Mouse (Mus musculus): ENCODE measurements around the gene Vegfd. TPM values are rescaled to one million over a fixed set of nuclear protein-coding genes. Genes with fewer than 3 reads are reported as not detected.

Vegfd gene
- polyA plus RNA-seq, 1 experiment from 2014 or later, result 10.0 TPM

Other genes with a start within 250 kb of the Vegfd start
- 2.5 and 2.7 TPM in 2 replicates for gene Ace2, start 234.0 kb upstream of the Vegfd start, polyA plus RNA-seq (2014; fragmentation: Nextera tagmentation; extraction: Ambion mirVana)
- 0.67 and 1.2 TPM in 2 replicates for gene Bmx, start 115.2 kb upstream of the Vegfd start, polyA plus RNA-seq (2014; fragmentation: Nextera tagmentation; extraction: Ambion mirVana)
- 12.0 and 12.9 TPM in 2 replicates for gene Pir, start 104.0 kb upstream of the Vegfd start, polyA plus RNA-seq (2014; fragmentation: Nextera tagmentation; extraction: Ambion mirVana)
- 10.0 and 11.8 TPM in 2 replicates for gene Piga, start 46.4 kb downstream of the Vegfd start, polyA plus RNA-seq (2014; fragmentation: Nextera tagmentation; extraction: Ambion mirVana)
- 0.14 and 0.51 TPM in 2 replicates for gene Asb11, start 63.6 kb downstream of the Vegfd start, polyA plus RNA-seq (2014; fragmentation: Nextera tagmentation; extraction: Ambion mirVana)
- gene Asb9, start 132.9 kb downstream of the Vegfd start, polyA plus RNA-seq (2014; fragmentation: Nextera tagmentation; extraction: Ambion mirVana), result 1.1 and 1.4 TPM in 2 replicates

Data from embryonic facial prominence, embryonic 14.5 days (tissue).